Mouse (Mus musculus): ENCODE data around the gene Frs2.

Gene Frs2

GRCm38 (mm10) chr10:117103854-117104598 lies 44.3 kb downstream of the Frs2 start:
- no peak for DNase-seq (ENCODE audit: low read depth, low spot score)

- peak; percentile 56 for DNase-seq (ENCODE audit: low read depth, low spot score)
These were observed 48.2 kb downstream of the Frs2 start for GRCm38 (mm10) chr10:117100175-117100574.

DNA sequence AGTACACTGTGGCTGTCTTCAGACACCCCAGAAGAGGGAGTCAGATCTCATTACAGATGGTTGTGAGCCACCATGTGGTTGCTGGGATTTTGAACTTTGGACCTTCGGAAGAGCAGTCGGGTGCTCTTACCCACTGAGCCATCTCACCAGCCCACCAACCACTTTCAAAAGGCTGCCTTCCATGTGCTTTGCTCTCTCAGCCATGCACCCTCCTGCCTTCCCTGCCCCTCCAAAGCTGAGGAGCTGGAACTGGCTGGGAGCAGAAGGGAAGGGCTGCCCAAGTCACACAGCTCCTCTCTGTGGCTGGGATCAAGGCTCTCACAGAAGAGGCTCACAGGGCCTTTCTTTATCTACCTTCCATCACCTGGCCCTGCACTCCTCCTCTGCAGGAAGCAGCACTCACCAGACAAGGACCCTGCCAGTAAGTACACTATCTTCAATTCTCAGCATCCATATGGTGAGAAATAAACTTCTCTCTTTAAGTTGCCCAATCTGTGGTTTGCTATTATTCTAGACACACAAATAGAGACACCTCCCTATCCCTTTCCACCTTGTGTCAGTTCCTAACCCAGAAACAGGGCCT lies 51.1 kb downstream of the Frs2 start:
- DNase-seq (ENCODE audit: low read depth, low spot score), result no peak

DNA sequence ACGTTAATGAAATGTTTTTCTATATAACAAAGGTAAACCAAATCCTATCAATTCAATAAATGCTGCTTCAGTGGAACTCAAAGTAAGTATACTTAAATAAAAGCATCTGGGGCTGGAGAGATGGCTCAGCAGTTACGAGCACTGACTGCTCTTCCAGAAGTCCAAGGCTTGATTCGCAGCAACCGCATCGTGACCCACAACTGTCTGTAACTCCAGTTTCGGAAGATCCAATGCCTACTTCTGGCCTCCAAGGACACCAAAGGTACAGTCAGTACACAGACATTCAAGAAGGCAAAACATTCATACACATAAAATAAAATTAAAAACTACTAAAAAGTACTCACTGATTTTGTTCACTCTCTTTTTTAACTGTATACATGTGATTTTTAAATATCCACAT lies 52.2 kb downstream of the Frs2 start:
- no peak for DNase-seq (ENCODE audit: low read depth, low spot score)

DNA sequence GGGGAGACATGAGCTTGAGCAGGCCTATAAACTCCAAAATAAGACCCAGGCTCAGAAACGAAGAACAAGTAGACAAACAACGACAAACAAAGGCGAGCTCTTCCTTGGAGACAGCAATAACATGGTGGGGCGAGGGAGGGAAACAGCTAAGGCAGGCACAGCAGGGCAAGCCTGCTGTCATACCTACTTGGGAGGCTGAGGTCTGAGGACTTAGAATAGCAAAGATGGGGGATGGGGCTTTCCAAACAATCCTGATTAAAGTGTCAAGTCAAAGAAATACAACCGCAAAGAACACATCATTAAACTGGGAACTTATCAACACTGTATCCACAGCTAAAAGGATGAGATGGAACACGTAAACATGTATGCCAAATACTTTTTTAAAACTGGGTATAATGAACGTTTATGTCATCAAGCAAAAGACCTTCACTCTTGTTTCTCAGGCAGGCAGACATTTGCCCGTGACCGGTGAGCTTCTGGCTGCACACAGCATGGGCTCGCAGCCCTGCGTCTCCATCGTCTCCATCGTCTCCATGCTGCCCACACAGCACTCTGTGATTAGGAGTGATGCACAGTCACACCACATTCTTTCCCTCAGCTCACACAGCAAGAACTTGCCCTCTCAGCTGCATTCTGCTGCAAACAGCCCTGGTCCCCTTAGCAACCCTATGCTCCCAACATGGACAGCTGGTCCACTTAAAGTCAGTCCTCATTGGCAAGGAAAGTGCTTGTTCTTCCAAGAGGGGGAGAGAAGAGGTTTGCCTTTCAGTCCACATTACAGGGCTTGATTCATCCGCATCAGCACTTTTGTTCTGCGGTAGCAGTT lies 53.6 kb downstream of the Frs2 start:
- DNase-seq (ENCODE audit: low read depth, low spot score), result no peak

- no peak for DNase-seq (ENCODE audit: low read depth, low spot score)
These were observed 58.7 kb downstream of the Frs2 start for GRCm38 (mm10) chr10:117089628-117090027.

DNA sequence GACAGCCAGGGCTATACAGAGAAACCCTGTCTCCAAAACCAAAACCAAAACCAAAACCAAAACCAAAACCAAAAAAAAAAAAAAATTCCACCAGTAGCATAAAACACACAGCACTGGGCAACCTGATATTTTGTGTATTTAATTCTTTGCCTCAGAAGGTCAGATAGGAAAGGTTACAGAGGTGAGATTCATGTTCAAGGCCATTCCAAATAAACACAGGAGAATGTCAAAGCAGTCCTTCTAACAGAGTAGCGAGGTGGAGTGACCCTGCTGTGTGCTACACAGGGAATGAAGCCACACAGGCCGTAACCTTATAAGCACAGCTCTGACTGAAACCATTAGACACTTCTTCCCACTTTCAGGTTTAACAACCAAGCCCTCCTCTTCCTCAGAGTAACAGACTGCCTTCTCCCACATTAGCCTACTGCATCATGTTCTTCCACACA lies 66.4 kb downstream of the Frs2 start:
- DNase-seq (ENCODE audit: low read depth, low spot score), result no peak

DNA sequence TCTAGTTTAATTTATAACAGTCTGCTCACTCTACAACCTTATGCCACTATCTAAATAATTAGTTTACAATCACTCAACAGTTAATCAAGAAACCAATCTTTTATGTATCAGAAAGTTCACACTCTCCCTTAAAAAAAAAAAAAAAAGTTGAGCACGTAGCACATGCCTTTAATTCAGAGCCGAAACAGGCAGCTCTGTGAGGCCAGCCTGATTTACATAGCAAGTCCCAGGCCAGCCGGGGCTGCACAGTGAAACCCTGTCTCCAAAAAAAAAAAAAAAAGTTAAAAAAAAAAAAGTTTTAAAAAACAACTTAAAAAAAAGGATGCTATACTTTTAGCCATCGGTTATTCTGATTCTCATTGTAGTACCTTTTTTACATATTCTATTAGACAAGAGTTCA lies 67.0 kb downstream of the Frs2 start:
- no peak for DNase-seq (ENCODE audit: low read depth, low spot score)

- DNase-seq (ENCODE audit: low read depth, low spot score), result peak; percentile 60
These were observed 70.0 kb downstream of the Frs2 start for GRCm38 (mm10) chr10:117078284-117078683.

GRCm38 (mm10) chr10:117073176-117073575 lies 75.2 kb downstream of the Frs2 start:
- DNase-seq (ENCODE audit: low read depth, low spot score), result peak; percentile 24

DNA sequence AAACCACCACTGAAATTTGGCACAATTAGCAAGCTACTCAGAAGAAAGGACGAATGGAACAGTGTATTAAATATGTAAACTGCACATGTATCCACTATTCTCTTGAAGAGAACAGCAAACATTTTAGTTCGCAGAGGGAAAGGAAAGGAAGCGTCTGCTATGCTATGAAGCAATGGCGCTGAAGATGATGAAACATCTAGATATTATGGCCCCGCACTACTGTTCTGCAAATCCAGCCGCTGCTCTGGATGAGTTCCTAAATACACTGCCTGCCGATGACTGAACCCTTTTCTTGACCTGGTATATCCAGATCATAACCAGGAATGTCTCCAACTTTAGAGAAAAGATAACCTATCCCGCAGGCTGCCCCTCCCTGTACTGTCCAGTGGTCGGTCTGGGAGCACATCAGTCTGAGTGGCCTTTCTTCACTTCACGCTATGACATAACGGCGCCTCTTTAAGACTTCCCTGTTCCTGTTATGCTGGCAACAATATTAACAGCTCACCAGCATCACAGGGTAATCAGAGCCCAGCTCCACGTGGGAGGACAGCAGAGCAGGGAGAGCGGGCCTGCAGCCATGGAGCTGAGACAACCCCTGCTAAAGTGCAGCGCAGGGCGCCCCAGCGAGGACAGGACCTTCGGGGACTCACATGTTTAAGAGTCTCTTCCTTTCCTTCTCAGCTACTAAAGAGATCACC lies 76.0 kb downstream of the Frs2 start:
- no peak for DNase-seq (ENCODE audit: low read depth, low spot score)

DNA sequence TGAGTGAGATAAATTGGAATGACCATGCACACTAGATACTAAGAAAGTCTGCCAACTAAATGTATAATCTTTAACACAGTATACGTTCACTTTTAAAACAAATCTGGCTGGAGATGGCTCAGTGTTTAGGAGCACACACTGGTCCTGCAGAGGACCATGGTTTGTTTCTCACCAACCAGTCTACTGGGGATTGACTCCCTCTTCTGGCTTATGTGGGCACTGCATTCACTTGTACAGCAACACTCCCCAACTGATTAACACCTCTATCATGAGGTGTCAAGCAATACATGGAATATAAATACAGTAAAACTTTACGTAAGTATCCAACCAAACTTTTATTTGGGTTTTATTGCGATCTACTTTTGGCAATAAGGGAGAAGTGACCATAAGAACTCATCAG lies 79.2 kb downstream of the Frs2 start:
- peak; percentile 27 for DNase-seq (ENCODE audit: low read depth, low spot score)

GRCm38 (mm10) chr10:117064076-117064475 lies 84.3 kb downstream of the Frs2 start:
- DNase-seq (ENCODE audit: low read depth, low spot score), result no peak

GRCm38 (mm10) chr10:117063254-117064021 lies 84.9 kb downstream of the Frs2 start, which contains the start of gene Cct2:
Cct2 (minus strand) TSS chr10:117063814.
- DNase-seq (ENCODE audit: low read depth, low spot score), result peak; percentile 96

GRCm38 (mm10) chr10:117062894-117063253 lies 85.5 kb downstream of the Frs2 start:
- no peak for DNase-seq (ENCODE audit: low read depth, low spot score)

DNA sequence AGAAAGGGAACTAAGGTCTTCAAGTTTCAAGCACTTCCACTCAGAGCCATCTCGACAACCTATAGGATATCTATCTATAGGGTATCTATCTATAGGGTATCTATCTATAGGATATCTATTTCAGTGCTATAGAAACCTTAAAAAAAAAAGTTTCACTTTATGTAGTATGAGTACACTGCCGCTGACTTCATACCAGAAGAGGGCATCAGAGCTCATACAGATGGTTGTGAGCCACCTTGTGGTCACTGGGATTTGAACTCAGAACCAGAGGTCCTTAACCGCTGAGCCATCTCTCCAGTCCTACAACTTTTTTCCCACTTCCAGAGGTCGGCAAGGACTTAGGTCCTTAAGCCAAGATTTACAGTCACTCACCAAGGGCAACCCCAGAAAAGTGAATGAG lies 92.7 kb downstream of the Frs2 start:
- peak; percentile 38 for DNase-seq (ENCODE audit: low read depth, low spot score)

- DNase-seq (ENCODE audit: low read depth, low spot score), result peak; percentile 25
These were observed 98.3 kb downstream of the Frs2 start for GRCm38 (mm10) chr10:117049961-117050597.

GRCm38 (mm10) chr10:117049253-117049652 lies 99.1 kb downstream of the Frs2 start:
- DNase-seq (ENCODE audit: low read depth, low spot score), result no peak

GRCm38 (mm10) chr10:117045175-117046056 lies 102.9 kb downstream of the Frs2 start, which contains the start of gene Lrrc10:
Lrrc10 (plus strand) TSS chr10:117045341.
- DNase-seq (ENCODE audit: low read depth, low spot score), result no peak
